Mouse (Mus musculus) myocyte (in vitro differentiated cells): ENCODE results near the gene Slc17a8.

Experiments used
- CEBPB ChIP-seq: IDR thresholded peaks from 2 replicates; pipeline ENCODE4 v1.6.1; 2011; ENCODE audit warnings: mild to moderate bottlenecking, moderate library complexity; ENCODE audit not compliant: poor library complexity, insufficient read depth, severe bottlenecking
- E2F4 ChIP-seq: IDR thresholded peaks from one replicate; pipeline ENCODE4 v1.6.1; 2011; ENCODE audit warnings: mild to moderate bottlenecking, control low read depth, moderate library complexity; ENCODE audit not compliant: insufficient read depth
- MAX ChIP-seq: IDR thresholded peaks from one replicate; pipeline ENCODE4 v1.6.1; 2011; ENCODE audit warnings: low read depth, mild to moderate bottlenecking, control low read depth
- MYOD1 ChIP-seq, 3 experiments: IDR thresholded peaks; one replicate each; pipeline ENCODE4 v1.6.1; 2011; ENCODE audit warnings: control low read depth in 2 of 3, low read depth in 2 of 3, mild to moderate bottlenecking in 2 of 3, moderate library complexity in 1 of 3; ENCODE audit not compliant: insufficient read length in 2 of 3, control insufficient read depth in 1 of 3
- MYOG ChIP-seq, 3 experiments: IDR thresholded peaks; one replicate each; pipeline ENCODE4 v1.6.1; 2011; ENCODE audit warnings: control low read depth in 2 of 3, low read depth in 2 of 3, mild to moderate bottlenecking in 2 of 3; ENCODE audit not compliant: insufficient read length in 2 of 3, control insufficient read depth in 1 of 3, insufficient read depth in 1 of 3
- POLR2A ChIP-seq: IDR thresholded peaks from one replicate; pipeline ENCODE4 v1.6.1; 2011; ENCODE audit warnings: low read depth, mild to moderate bottlenecking, control low read depth, moderate library complexity; ENCODE audit not compliant: insufficient read length
- POLR2AphosphoS2 ChIP-seq: IDR thresholded peaks from one replicate; pipeline ENCODE4 v1.6.1; 2011; ENCODE audit warnings: low read depth, control low read depth; ENCODE audit not compliant: insufficient read length
- REST ChIP-seq: IDR thresholded peaks from one replicate; pipeline ENCODE4 v1.6.1; 2011; ENCODE audit warnings: mild to moderate bottlenecking, control low read depth, moderate library complexity; ENCODE audit not compliant: insufficient read depth, insufficient read length
- SRF ChIP-seq: IDR thresholded peaks from one replicate; pipeline ENCODE4 v1.6.1; 2011; ENCODE audit warnings: low read depth; ENCODE audit not compliant: control insufficient read depth, insufficient read length
- TCF12 ChIP-seq: IDR thresholded peaks from one replicate; pipeline ENCODE4 v1.6.1; 2011; ENCODE audit warnings: mild to moderate bottlenecking, control low read depth; ENCODE audit not compliant: poor library complexity, insufficient read depth, severe bottlenecking
- TCF3 ChIP-seq: IDR thresholded peaks from one replicate; pipeline ENCODE4 v1.6.1; 2011; ENCODE audit warnings: low read depth, control low read depth; ENCODE audit not compliant: insufficient read length
- USF1 ChIP-seq: IDR thresholded peaks from one replicate; pipeline ENCODE4 v1.6.1; 2011; ENCODE audit warnings: low read depth, mild to moderate bottlenecking, control low read depth, moderate library complexity

- TF ChIP-seq POLR2A (no peak), TCF3 (no peak), CEBPB (no peak), MYOG (IDR thresholded peaks at IDR 0.05; ENCODE audit: control insufficient read depth in 1 of 3, insufficient read depth in 1 of 3, insufficient read length in 2 of 3, low read depth in 2 of 3) (no peak), USF1 (no peak), TCF12 (no peak), E2F4 (no peak), POLR2AphosphoS2 (no peak), MYOD1 (IDR thresholded peaks at IDR 0.05; ENCODE audit: control insufficient read depth in 1 of 3, insufficient read length in 2 of 3, low read depth in 2 of 3) (no peak), MAX (no peak), REST (no peak), SRF (no peak)
Observed at GRCm38 (mm10) chr10:89565301-89566022, 55.6 kb downstream of the Slc17a8 start.
